Mouse (Mus musculus) heart, embryonic 14.5 days (tissue): Measurements from ENCODE around the gene Socs4. TPM values are rescaled to one million over a fixed set of nuclear protein-coding genes. Genes with fewer than 3 reads are reported as not detected.

Experiments used
- ATAC-seq: fragments of 200-750 bp; cut with Nextera tagmentation; 2 replicates; pipeline ENCODE4 v1.8.0; 2017; ENCODE audit warnings: low read depth, moderate TSS enrichment; ENCODE audit not compliant: insufficient number of reproducible peaks, insufficient read depth, low FRiP score
- H3K27ac ChIP-seq, 2 experiments: fragments of 200-500 bp in 1 of 2; fragments of 300-500 bp in 1 of 2; sonication (generic) in 1 of 2; replicated peaks in 1 of 2; 2 replicates each; pipeline ENCODE4 v1.5.1; 2012 to 2014; ENCODE audit warnings: low read depth in 2 of 2, low read length in 2 of 2, control low read depth in 1 of 2, mild to moderate bottlenecking in 1 of 2, mixed read lengths in 1 of 2; ENCODE audit not compliant: control insufficient read depth in 1 of 2, insufficient read depth in 1 of 2
- H3K27me3 ChIP-seq: fragments of 300-500 bp; sonication (generic); 2 replicates; pipeline ENCODE4 v1.6.1; 2014; ENCODE audit warnings: mild to moderate bottlenecking, low read length, control low read depth; ENCODE audit not compliant: control insufficient read depth, insufficient read depth
- H3K36me3 ChIP-seq: fragments of 300-500 bp; sonication (generic); 2 replicates; pipeline ENCODE4 v1.6.1; 2014; ENCODE audit warnings: mild to moderate bottlenecking, control low read depth, low read length, mixed read lengths; ENCODE audit not compliant: control insufficient read depth, insufficient read depth
- H3K4me1 ChIP-seq, 2 experiments: fragments of 200-500 bp in 1 of 2; fragments of 300-500 bp in 1 of 2; sonication (generic) in 1 of 2; 2 replicates each; pipeline ENCODE4 v1.6.1; 2012 to 2014; ENCODE audit warnings: low read length in 2 of 2, control low read depth in 1 of 2, mixed read lengths in 1 of 2; ENCODE audit not compliant: control insufficient read depth in 2 of 2, insufficient read depth in 2 of 2
- H3K4me2 ChIP-seq: fragments of 300-500 bp; sonication (generic); 2 replicates; pipeline ENCODE4 v1.6.1; 2014; ENCODE audit warnings: mild to moderate bottlenecking, low read length
- H3K4me3 ChIP-seq, 2 experiments: fragments of 200-500 bp in 1 of 2; fragments of 300-500 bp in 1 of 2; sonication (generic) in 1 of 2; 2 replicates each; pipeline ENCODE4 v1.5.1; 2012 to 2014; ENCODE audit warnings: low read length in 2 of 2, mild to moderate bottlenecking in 2 of 2, control low read depth in 1 of 2, low read depth in 1 of 2, moderate library complexity in 1 of 2; ENCODE audit not compliant: control insufficient read depth in 1 of 2, insufficient read depth in 1 of 2
- H3K9ac ChIP-seq: fragments of 300-500 bp; sonication (generic); 2 replicates; pipeline ENCODE4 v1.6.1; 2014; ENCODE audit warnings: mild to moderate bottlenecking, low read length
- H3K9me3 ChIP-seq: fragments of 300-500 bp; sonication (generic); 2 replicates; pipeline ENCODE4 v1.6.1; 2016; ENCODE audit warnings: low read length, control low read depth; ENCODE audit not compliant: control insufficient read depth
- WGBS: fragments of 180-500 bp; shearing (Covaris S2); extraction: QIAGEN DNeasy Blood & Tissue Kit; methylation state at CpG from one replicate; pipeline ENCODE4 v1.1.7; 2014; 5-methylcytosine and 5-hydroxymethylcytosine counted together
- polyA plus RNA-seq: library from polyadenylated mRNA; unstranded; fragments of >200 nt; fragmentation: Nextera tagmentation; extraction: Ambion mirVana; gene quantifications from 2 replicates; pipeline ENCODE4 v1.2.1, GENCODE M21; 2014

The Socs4 gene
- polyA plus RNA-seq, 1 experiment from 2014 or later, result 2.9 TPM

DNA sequence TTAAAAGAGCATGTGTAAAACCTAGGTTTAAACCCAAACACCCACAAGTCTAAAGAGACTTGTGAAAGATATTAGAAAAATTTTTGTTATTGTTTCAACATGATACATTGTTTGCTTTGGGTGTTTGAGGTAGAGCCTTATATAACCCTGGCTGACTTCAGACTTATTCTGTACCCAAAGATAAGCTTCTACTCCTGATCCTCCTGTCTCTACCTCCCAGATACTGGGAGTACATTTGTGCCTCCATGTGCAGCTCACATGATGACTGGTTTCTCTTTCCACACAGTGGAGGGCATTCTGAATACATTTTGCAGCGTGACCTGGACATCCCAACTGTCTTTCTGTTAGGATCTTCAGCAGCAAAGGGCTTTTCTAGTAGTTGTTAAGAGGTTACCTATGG lies 9.5 kb downstream of the Socs4 start:
- no peaks in the 10 kb centered on the region; a peak in 1 of 4 replicates for H3K4me1 ChIP-seq
- no peak overlapping the region for H3K4me3 ChIP-seq
- no peaks in the 10 kb centered on the region for H3K9me3 ChIP-seq
- WGBS, result 87% methylated on average over 1 of the region's 1 CpGs
- H3K4me2 ChIP-seq, result no peak overlapping the region
- no peak for ATAC-seq
- no peaks in the 10 kb centered on the region for H3K27me3 ChIP-seq
- no peak overlapping the region for H3K27ac ChIP-seq
- H3K9ac ChIP-seq, result no peak overlapping the region
- peaks cover 16% of the 10 kb centered on the region for H3K36me3 ChIP-seq

GRCm38 (mm10) chr14:47287021-47287420 lies 10.3 kb downstream of the Socs4 start:
- Histone ChIP-seq H3K27me3 (no peaks in the 10 kb centered on the region), H3K27ac (no peak overlapping the region), H3K9me3 (no peaks in the 10 kb centered on the region), H3K4me2 (no peak overlapping the region), H3K9ac (no peak overlapping the region), H3K4me3 (no peak overlapping the region), H3K36me3 (peaks cover 15% of the 10 kb centered on the region), H3K4me1 (no peaks in the 10 kb centered on the region; a peak in 2 of 4 replicates)
- ATAC-seq, result no peak
- 85% methylated on average over 5 of the region's 5 CpGs for WGBS

DNA sequence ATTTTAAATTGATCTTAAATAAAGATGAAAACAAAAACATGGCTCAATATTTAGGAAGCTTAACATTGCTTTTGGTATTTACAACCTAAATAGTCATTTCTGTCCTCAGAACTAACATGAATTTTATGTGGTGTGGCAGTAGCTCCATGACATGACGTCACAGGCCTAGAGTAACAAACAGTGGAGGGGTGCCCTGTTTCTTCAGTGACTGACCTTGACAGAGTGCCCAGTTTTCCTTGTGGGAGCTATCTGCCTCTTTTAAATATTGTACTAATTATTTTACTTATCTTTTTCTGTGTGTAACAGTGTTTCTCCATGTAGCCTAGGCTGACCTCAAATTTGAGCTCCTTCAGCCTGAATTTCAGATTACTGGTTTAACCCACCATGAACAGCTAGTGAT lies 15.0 kb downstream of the Socs4 start:
- no peak overlapping the region for H3K4me2 ChIP-seq
- H3K9me3 ChIP-seq, result no peaks in the 10 kb centered on the region
- H3K27me3 ChIP-seq, result no peaks in the 10 kb centered on the region
- H3K36me3 ChIP-seq, result peaks cover 15% of the 10 kb centered on the region
- ATAC-seq, result no peak
- H3K4me3 ChIP-seq, result no peak overlapping the region
- no peak overlapping the region for H3K27ac ChIP-seq
- WGBS, result 70% methylated on average over 1 of the region's 1 CpGs
- no peaks in the 10 kb centered on the region; a peak in 2 of 4 replicates for H3K4me1 ChIP-seq
- H3K9ac ChIP-seq, result no peak overlapping the region

DNA sequence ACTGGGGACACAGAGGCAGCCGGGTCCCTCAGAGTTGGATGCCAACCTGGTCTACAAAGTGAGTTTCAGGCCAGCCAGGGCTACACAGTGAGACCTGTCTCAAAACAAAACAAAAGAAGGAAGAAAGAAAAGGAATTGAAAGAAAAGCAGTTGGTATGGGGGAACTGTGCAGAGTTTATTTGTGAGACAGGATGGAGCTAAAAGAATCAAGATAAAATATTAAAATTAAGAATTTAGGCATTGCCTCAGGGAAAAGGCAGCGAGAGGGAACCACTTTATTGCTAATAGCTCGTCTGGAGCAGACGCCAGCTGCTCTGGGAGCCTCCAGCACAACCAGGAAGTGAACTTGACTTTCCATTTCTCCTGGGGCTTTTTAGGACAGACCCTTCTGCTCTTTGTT lies 17.4 kb downstream of the Socs4 start:
- peaks cover 0 to 7% of the 10 kb centered on the region in 2 experiments; a peak in 2 of 4 replicates for H3K4me1 ChIP-seq
- ATAC-seq, result no peak
- no peak overlapping the region for H3K27ac ChIP-seq
- no peak overlapping the region for H3K4me3 ChIP-seq
- no peak overlapping the region for H3K9ac ChIP-seq
- peaks cover 15% of the 10 kb centered on the region for H3K36me3 ChIP-seq
- H3K27me3 ChIP-seq, result no peaks in the 10 kb centered on the region
- 71% methylated on average over 4 of the region's 4 CpGs for WGBS
- H3K4me2 ChIP-seq, result no peak overlapping the region
- H3K9me3 ChIP-seq, result no peaks in the 10 kb centered on the region

GRCm38 (mm10) chr14:47296232-47296631 lies 19.5 kb downstream of the Socs4 start:
- no peaks in the 10 kb centered on the region for H3K27me3 ChIP-seq
- 55% methylated on average over 2 of the region's 2 CpGs for WGBS
- no peaks in the 10 kb centered on the region for H3K9me3 ChIP-seq
- H3K4me2 ChIP-seq, result no peak overlapping the region
- no peak overlapping the region for H3K9ac ChIP-seq
- H3K36me3 ChIP-seq, result peaks cover 4% of the 10 kb centered on the region; the same call in 1 of the 2 replicates
- ATAC-seq, result no peak
- peaks cover 2 to 18% of the 10 kb centered on the region in 2 experiments; a peak in 3 of 4 replicates for H3K4me1 ChIP-seq
- H3K4me3 ChIP-seq, result no peak overlapping the region
- no peak overlapping the region for H3K27ac ChIP-seq

DNA sequence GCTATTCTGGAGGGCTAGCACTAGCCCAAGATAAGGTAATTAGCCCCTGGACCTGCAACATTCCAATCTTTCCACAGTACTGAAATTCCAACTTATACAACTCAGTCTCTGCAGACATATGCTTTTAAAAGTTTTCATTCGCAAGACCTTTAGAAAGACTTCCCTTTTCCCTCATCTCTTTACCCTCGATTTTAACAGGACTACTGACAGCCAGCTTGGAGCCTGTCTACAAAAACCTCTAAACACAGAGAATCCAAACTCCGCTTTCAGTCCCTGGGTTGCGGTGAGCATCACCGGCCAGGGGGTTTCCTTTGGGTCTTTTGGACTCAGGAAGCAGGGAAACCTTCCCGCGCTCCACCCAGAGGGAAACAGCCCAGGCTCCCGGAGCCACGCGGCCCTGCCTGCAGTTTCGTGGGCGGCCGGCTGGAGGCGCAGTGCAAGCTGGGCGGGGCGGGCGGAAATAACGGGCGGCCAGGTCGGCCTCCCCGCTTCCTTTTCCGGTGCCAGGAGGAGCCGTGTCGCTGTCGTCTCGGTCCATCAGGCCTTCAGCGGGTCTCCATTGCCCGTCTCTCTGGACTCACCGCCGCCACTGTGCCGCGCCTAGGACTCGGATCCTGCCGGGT lies 21.2 kb downstream of the Socs4 start, which contains the start of gene Mapk1ip1l:
Mapk1ip1l (plus strand) TSS at position 482 of the 623 bp plus-strand sequence.
- peak within 1 kb of the TSS; percentile 92 for H3K4me2 ChIP-seq
- peaks cover 2 to 20% of the 10 kb centered on the region in 2 experiments; a peak in 3 of 4 replicates for H3K4me1 ChIP-seq
- H3K27ac ChIP-seq, result peak within 1 kb of the TSS; percentile 95 to 97
- peaks cover 6% of the 10 kb centered on the region; the same call in 1 of the 2 replicates for H3K36me3 ChIP-seq
- no peaks in the 10 kb centered on the region for H3K27me3 ChIP-seq
- WGBS, result under 1% methylated on average over 34 of the region's 34 CpGs
- peak within 1 kb of the TSS; percentile 99 for H3K9ac ChIP-seq
- H3K9me3 ChIP-seq, result no peaks in the 10 kb centered on the region
- H3K4me3 ChIP-seq, result peak within 1 kb of the TSS; percentile 94 to 99
- ATAC-seq, result peak; percentile 85

DNA sequence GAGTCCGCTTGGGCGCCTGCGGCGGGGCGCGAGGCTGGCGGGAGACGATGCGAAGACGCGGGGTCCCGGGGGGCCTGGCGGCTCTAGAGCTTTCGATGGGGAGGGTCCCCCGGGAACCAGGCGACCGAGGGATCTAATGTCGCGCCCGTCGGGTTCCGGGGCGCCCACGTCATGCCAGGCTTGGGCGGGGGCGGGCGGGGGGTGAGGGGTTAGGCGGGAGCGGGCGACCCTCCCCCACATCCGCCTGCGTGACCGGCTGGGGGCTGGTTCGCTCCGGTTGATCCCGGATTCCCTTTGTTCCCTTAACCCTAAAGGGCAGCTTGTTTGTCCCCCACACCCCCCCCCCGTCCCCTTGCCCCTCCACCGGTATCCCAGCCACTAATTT lies 21.7 kb downstream of the Socs4 start:
- H3K36me3 ChIP-seq, result peaks cover 6% of the 10 kb centered on the region; the same call in 1 of the 2 replicates
- H3K4me3 ChIP-seq, result peak overlapping the region; percentile 94 to 99
- peak overlapping the region; percentile 95 to 97 for H3K27ac ChIP-seq
- H3K9ac ChIP-seq, result peak overlapping the region; percentile 99
- 0% methylated on average over 23 of the region's 38 CpGs for WGBS
- peaks cover 2 to 22% of the 10 kb centered on the region in 2 experiments; a peak in 3 of 4 replicates for H3K4me1 ChIP-seq
- H3K27me3 ChIP-seq, result no peaks in the 10 kb centered on the region
- peak overlapping the region; percentile 92 for H3K4me2 ChIP-seq
- no peaks in the 10 kb centered on the region for H3K9me3 ChIP-seq
- peak; percentile 63 for ATAC-seq
